Mouse (Mus musculus) gastrocnemius, adult 2 months (tissue): ENCODE data around the gene Dennd6a. TPM values are rescaled to one million over a fixed set of nuclear protein-coding genes. Genes with fewer than 3 reads are reported as not detected.
"Not testable (repeated sequence)": the region's sequence is repeated elsewhere in the genome, so short reads cannot be mapped to it uniquely, and the experiment has no call there.

Experiments
- DNase-seq: peaks from one replicate; pipeline ENCODE4 v3.0.0; 2022
- H3K27ac ChIP-seq: fragments of 200-600 bp; 2 replicates; pipeline ENCODE4 v1.8.1; 2022; ENCODE audit warnings: mild to moderate bottlenecking
- H3K4me3 ChIP-seq: fragments of 200-600 bp; 2 replicates; pipeline ENCODE4 v1.8.1; 2022; ENCODE audit warnings: mild to moderate bottlenecking, moderate library complexity
- CTCF ChIP-seq: fragments of 200-600 bp; IDR thresholded peaks from 2 replicates; pipeline ENCODE4 v1.8.1; 2022; ENCODE audit warnings: antibody characterized with exemption, mild to moderate bottlenecking, moderate library complexity
- intact Hi-C: fragments of 180-260 bp; cut with DNase I; formaldehyde crosslinking; loops from one replicate; pipeline ENCODE4 v1.15.1; 2025
- microRNA-seq: library from miRNA; unstranded; fragments of <30 nt; microRNA quantifications from one replicate; pipeline ENCODE4 v1.2.0, GENCODE M21; 2021
- total RNA-seq, 2 experiments: library from RNA; stranded (reverse); gene quantifications; 2 replicates each; pipeline ENCODE4 v1.2.3; 2021

Dennd6a gene
- total RNA-seq, 2 experiments from 2014 or later: 8.2 to 8.5 TPM

DNA sequence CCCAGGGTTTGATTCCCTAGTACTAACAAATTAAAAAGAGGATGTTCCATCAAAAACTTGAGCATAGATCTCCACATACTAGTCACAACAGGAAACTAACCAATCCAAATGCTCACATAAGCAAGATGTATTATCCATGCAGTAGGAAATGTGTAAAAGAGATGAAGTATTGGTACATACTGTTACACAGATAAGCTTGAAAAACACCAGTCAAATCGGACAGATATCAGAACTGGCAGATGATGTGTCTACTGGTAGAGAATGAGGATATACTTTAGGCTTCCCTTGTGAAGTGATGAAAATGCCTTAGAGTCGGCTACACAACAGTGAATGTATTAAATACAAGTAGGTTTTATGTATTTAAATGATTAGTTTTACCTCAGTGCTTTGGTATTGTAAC is 88.8 kb downstream of the Dennd6a start:
- no peak overlapping the region for H3K27ac ChIP-seq
- no peak for DNase-seq
- no peak for TF ChIP-seq CTCF
- H3K4me3 ChIP-seq: no peak overlapping the region
- intact Hi-C loops: loop anchor here (10.0 kb wide), 1 partner anchor 302 kb away; no protein-coding TSS in a partner anchor

DNA sequence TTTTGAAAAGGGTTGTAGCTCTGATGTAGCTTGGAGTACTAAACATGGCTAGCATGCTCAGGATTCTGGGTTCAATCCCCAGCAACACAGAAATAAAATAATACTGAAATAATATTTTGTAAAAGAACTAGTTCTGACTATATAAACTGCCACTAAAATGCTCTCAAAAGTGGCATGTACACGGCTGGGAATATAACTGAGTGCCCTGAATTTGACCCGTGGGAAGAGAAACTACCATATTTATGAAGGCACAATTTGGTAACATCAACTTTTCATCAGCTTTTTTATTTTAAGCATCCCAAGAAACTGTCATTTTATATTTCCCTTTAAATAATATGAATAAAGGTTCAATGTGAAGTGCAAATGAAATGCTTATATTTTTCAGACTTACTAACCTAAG is 90.2 kb downstream of the Dennd6a start:
- DNase-seq: no peak
- intact Hi-C loops: loop anchor here (10.0 kb wide), 1 partner anchor 301 kb away; no protein-coding TSS in a partner anchor
- TF ChIP-seq CTCF: no peak
- Histone ChIP-seq H3K27ac (no peak overlapping the region), H3K4me3 (no peak overlapping the region)

DNA sequence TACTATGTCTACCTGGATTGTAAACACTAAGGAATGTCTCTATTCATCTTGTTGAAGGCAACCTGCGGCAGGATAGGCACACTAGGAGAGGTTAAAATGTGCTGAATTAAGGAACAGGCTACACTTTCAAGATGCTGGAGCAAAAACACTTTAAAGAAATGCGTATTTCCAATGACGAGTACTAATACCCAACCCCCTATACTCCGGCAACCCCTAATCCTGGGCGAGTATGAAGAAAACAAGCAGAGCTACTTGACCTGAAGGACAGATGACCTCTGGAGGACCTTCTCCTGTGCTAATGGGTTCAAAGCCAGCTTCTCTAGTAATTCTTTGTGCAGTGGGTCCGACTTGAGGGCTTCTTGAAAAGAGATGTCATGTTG is 94.3 kb downstream of the Dennd6a start:
- intact Hi-C loops: loop anchor here (10.0 kb wide), 1 partner anchor 297 kb away; no protein-coding TSS in a partner anchor
- Histone ChIP-seq H3K4me3 (peak overlapping the region; percentile 94), H3K27ac (peak overlapping the region; percentile 95)
- no peak for DNase-seq
- no peak for TF ChIP-seq CTCF

DNA sequence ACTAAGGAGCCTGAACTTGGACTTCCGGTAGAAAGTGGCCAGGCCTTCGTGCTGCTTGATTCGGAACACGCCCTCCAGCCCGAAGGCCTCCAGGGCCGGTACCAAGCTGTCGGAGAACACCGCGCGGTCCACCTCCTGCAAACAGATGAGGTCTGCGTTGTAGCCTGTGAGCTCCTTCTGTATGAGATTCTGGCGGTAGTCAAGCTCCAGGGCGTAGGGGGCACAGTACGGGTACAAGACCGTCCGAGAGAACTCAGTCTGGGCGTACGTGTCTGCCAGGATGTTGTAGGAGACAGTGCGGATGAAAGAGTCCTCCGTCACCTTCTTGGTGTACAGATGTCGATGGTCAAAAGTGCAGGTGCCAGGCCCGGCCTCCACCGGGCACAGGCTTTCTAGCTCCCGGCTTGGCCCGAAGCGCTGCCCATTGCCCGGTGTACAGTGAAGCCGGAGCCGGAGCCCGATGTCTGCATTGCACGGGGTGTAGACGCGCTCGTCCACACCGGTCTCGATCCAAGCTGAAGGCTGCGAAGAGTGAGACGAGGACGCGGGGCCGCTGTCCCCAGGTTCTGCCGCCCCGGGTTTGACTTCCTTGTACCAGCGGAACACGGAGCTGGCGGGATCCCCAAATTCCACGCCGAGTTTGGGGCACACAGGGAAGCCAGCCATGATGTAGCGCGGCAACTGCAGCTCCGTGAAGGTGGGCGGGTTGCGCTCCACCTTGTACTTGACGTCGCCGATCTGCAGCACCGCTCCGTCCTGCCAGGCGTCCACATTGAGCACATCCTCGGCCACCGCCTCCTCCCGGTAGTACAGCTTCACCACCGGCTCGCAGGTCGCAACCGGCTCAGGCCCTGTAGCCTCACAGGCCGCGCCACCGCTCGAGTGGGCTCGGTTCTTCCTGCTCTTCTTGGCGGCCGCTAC is 95.0 kb downstream of the Dennd6a start:
- peak overlapping the region; percentile 95 for H3K27ac ChIP-seq
- no peak for TF ChIP-seq CTCF
- peak; percentile 55 for DNase-seq
- intact Hi-C loops: loop anchor here (10.0 kb wide), 1 partner anchor 296 kb away; no protein-coding TSS in a partner anchor
- peak overlapping the region; percentile 94 for H3K4me3 ChIP-seq

DNA sequence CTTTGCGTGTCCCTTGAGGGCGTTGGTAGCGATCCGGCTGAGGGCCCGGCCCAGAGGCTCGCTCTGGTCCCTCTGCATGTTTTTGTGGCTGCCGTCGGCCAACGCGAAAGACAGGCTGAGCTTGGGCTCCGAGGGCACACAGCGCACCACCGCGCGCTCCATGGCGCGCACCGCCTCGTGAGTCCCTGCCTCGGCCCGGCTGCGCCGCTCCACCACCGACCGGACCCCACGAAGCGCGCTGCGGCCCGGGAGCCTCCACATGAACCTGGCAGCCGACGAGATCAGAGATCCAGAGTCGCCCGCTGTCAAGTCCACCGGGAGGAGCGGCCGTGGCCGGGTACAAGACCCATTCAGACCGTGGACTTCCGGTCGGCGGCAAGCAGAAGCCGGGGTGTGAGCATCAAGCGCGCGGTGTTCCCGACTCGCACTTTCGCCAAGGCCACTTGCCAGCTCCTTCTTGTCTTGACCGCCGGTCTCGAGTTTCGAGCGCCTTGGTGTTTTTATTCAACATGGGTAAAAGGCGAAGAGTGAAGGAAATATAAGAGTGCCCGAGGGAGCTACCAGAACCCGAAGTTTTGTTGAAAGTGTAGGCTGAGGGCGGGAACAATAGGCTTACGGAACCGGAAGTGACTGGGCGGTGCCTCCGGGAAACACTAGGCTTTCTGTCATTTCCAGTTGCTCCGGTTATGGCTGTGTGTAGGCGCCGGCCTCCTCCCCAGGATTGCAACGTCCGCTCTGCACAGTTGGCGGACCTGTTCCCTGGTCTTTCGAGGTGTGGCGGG is 95.8 kb downstream of the Dennd6a start, which contains the start of gene Pde12:
Pde12 (minus strand) TSS at position 592 of the 782 bp plus-strand sequence.
- intact Hi-C loops: loop anchor here (10.0 kb wide), 1 partner anchor 295 kb away; no protein-coding TSS in a partner anchor
- TF ChIP-seq CTCF: no peak; the same call in 1 of the 2 replicates

DNA sequence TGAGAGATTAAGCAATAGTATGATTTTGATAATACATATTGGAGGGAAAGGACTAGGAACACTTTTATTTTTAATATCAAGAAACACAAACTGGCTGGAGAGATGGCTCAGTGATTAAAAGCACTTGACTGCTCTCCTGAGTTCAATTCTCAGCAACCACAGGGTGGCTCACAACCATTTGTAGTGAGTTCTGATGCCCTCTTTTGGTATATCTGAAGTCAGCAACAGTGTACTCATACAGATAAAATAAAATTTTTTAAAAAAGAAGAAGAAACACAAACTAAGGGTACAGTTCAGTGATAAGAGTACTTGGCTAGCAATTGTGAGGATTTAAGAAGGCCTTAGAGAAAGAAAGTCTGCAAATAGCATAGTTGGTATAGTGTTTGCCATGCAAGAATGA is 97.3 kb downstream of the Dennd6a start:
- DNase-seq: no peak
- Histone ChIP-seq H3K27ac (no peak overlapping the region), H3K4me3 (no peak overlapping the region)
- TF ChIP-seq CTCF: no peak
- intact Hi-C loops: no loop called here

More for the DNA sequence above, 95.8 kb downstream of the Dennd6a start, which contains the start of gene Pde12:
- peak; percentile 90 for DNase-seq
- peak within 1 kb of the TSS; percentile 95 for H3K27ac ChIP-seq
- peak within 1 kb of the TSS; percentile 94 for H3K4me3 ChIP-seq

GRCm38 (mm10) chr14:26671870-26672615 is 98.4 kb downstream of the Dennd6a start:
- H3K27ac ChIP-seq, H3K4me3 ChIP-seq, DNase-seq, intact Hi-C loops: not testable (repeated sequence)

DNA sequence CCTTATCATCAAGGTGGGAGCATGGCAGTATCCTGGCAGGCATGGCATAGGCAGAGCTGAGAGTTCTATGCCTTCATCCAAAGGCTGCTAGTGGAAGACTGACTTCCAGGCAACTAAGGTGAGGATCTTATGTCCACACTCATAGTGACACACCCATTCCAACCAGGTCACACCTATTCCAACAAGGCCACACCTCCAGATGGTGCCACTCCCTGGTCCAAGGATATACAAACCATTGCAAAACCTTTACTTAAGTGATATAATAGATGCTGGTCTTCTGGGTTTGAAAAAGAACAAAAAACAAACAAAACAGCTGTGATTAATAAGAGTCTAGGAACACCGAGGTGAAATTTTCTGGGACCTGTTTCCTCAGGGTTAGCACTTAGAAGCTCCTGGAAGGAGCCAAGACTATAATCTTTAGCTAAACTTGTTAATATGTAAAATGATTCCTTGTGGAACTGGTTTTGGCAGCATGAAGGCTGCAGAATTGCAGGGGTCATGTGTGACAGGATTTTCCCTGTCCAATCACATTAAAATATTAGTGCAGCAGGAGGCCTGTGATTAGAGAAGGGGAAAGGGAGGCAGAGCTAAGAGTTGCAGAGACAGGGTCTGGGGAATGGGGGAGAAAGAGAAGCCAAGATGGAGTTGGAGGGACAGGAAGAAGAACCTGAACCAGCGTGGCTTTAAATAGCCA is 101.0 kb downstream of the Dennd6a start:
- intact Hi-C loops, H3K4me3 ChIP-seq: not testable (repeated sequence)

GRCm38 (mm10) chr14:26675371-26675770 is 101.7 kb downstream of the Dennd6a start:
- peak overlapping the region; percentile 28; the same call in 1 of the 2 replicates for H3K4me3 ChIP-seq
- TF ChIP-seq CTCF: peak; percentile 45

More for the DNA sequence above, 101.0 kb downstream of the Dennd6a start:
- not testable (repeated sequence) for DNase-seq, H3K27ac ChIP-seq

DNA sequence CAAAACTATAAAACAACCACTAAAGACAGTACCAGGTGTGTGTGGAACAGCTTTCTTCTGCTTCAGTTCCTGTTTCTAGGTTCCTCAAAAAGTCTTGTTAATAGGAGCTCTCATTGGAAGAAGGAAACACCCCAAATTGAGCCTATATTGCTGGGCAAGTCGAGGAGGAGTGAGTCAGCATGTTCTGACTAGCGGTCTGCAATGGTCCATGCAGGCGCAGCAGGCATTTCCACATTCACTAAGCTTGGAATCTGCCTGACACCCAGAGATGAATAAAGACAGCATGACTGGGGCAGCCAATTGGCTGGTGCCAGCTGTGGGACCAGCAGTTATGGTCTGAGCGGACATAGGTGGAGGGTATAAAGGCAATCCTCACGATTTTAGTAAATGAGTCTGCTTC is 102.1 kb downstream of the Dennd6a start:
- peak overlapping the region; percentile 28; the same call in 1 of the 2 replicates for H3K4me3 ChIP-seq
- intact Hi-C loops: no loop called here
- no peak for DNase-seq
- no peak overlapping the region for H3K27ac ChIP-seq
- TF ChIP-seq CTCF: no peak

More at GRCm38 (mm10) chr14:26675371-26675770, 101.7 kb downstream of the Dennd6a start:
- DNase-seq: peak; percentile 27
- intact Hi-C loops: no loop called here
- no peak overlapping the region for H3K27ac ChIP-seq

Small RNAs within 50 kb of the gene (microRNA-seq; reads per million reads assigned to microRNA genes)
- gene Mir7672: not detected

Other genes with a start within 250 kb of the Dennd6a start
- gene Slmap, start 38.9 kb upstream of the Dennd6a start, total RNA-seq: 100 to 1,000 TPM in 1 of 2 experiments, 10 to 100 TPM in 1; 65.4 to 115 TPM
- 10 to 100 TPM; 27.0 to 36.3 TPM for gene Arf4, start 64.2 kb downstream of the Dennd6a start, total RNA-seq
- 1 to 10 TPM; 3.2 to 4.9 TPM for gene Pde12, start 96.0 kb downstream of the Dennd6a start, total RNA-seq
- not detected for gene Dnah12, start 119.4 kb downstream of the Dennd6a start, total RNA-seq